In genomic region chr2:81287414-81287813, GRCm38 (mm10) we compare ENCODE assay signal across 27 mouse cellular contexts.
A peak's percentile ranks its signal among the peaks of the same experiment; 100 is the strongest.
DNase-seq lines count a peak whose midpoint lies in the region; ATAC-seq and TF ChIP-seq lines count a peak whose summit lies in the region.
"Had no signal": no experiment of that assay in that cellular context is flagged by ENCODE, and none has a peak within 500 bp of the region (broad histone marks: within the 10 kb centered on the region; RNA-seq: fewer than 3 reads in every experiment).

No protein-coding gene starts in this region.

- 62% methylated on average over 3 of the region's 3 CpGs for WGBS in hindbrain, embryonic 12.5 days
- WGBS in hindbrain, embryonic 10.5 days: 74% methylated on average over 3 of the region's 3 CpGs
- 17% methylated on average over 3 of the region's 3 CpGs for WGBS in neural tube, embryonic 14.5 days

- TF ChIP-seq CTCF in brain, embryonic 14.5 days (IDR thresholded peaks at IDR 0.05; ENCODE audit: borderline replicate concordance, extremely low read depth, insufficient read depth, insufficient read length): no peak

- H3K4me2 ChIP-seq in hindbrain, embryonic 12.5 days (replicated peaks): no peak overlapping the region
- no peak overlapping the region for H3K4me2 ChIP-seq in neural tube, embryonic 14.5 days (ENCODE audit: low read depth, low read length)
- H3K4me2 ChIP-seq: embryonic facial prominence, embryonic 13.5 days; forebrain, embryonic 12.5 days; forebrain, embryonic 15.5 days; heart, embryonic 12.5 days; heart, embryonic 15.5 days; hindbrain, embryonic 13.5 days had no signal

- no peaks in the 10 kb centered on the region for H3K4me1 ChIP-seq in hindbrain, embryonic 12.5 days
- no peaks in the 10 kb centered on the region for H3K4me1 ChIP-seq in hindbrain, embryonic 10.5 days (replicated peaks)
- no peaks in the 10 kb centered on the region for H3K4me1 ChIP-seq in neural tube, embryonic 14.5 days (ENCODE audit: control insufficient read depth, insufficient read depth, low read length)
- H3K4me1 ChIP-seq: embryonic facial prominence, embryonic 10.5 days; embryonic facial prominence, embryonic 13.5 days; forebrain, embryonic 12.5 days; forebrain, embryonic 15.5 days; heart, embryonic 12.5 days; heart, embryonic 15.5 days; hindbrain, embryonic 13.5 days had no signal

- H3K9me3 ChIP-seq in hindbrain, embryonic 12.5 days (replicated peaks): no peaks in the 10 kb centered on the region
- H3K9me3 ChIP-seq in hindbrain, embryonic 10.5 days: no peaks in the 10 kb centered on the region
- H3K9me3 ChIP-seq in neural tube, embryonic 14.5 days (ENCODE audit: control insufficient read depth, low read length): no peaks in the 10 kb centered on the region
- H3K9me3 ChIP-seq: embryonic facial prominence, embryonic 10.5 days; embryonic facial prominence, embryonic 13.5 days; forebrain, embryonic 12.5 days; forebrain, embryonic 15.5 days; heart, embryonic 12.5 days; hindbrain, embryonic 13.5 days had no signal

- no peak overlapping the region for H3K9ac ChIP-seq in hindbrain, embryonic 12.5 days
- no peak overlapping the region for H3K9ac ChIP-seq in neural tube, embryonic 14.5 days (replicated peaks; ENCODE audit: low read depth, low read length)
- H3K9ac ChIP-seq: embryonic facial prominence, embryonic 13.5 days; forebrain, embryonic 12.5 days; forebrain, embryonic 15.5 days; heart, embryonic 12.5 days; heart, embryonic 15.5 days; hindbrain, embryonic 13.5 days had no signal

- DNase-seq in hindbrain, embryonic 10.5 days (ENCODE audit: low spot score): no peak
- DNase-seq in brain, embryonic 14.5 days (ENCODE audit: low read depth): peak; percentile 5
- DNase-seq in mesoderm, embryonic 11.5 days (ENCODE audit: low read depth, low spot score): peak; percentile 9
- DNase-seq in cerebellum, adult 11 months: no peak
- DNase-seq in ovary, postnatal 14 days (ENCODE audit: low spot score): no peak
- DNase-seq: adrenal gland, adult 2 months; adrenal gland, postnatal 14 days; cerebellum, adult 18-20 months; cerebellum, adult 9-10 months; cerebellum, postnatal 14 days; gastrocnemius, postnatal 25 days; heart, adult 18-20 months; heart, postnatal 10 days; heart, postnatal 36 days had no signal

- TF ChIP-seq POLR2A in brain, embryonic 14.5 days (IDR thresholded peaks at IDR 0.05; ENCODE audit: borderline replicate concordance, extremely low read depth, insufficient read depth, insufficient read length, poor library complexity, severe bottlenecking): no peak

- H3K27ac ChIP-seq in hindbrain, embryonic 12.5 days: no peak overlapping the region
- no peak overlapping the region for H3K27ac ChIP-seq in hindbrain, embryonic 10.5 days
- H3K27ac ChIP-seq in neural tube, embryonic 14.5 days (ENCODE audit: low read depth, low read length): no peak overlapping the region
- H3K27ac ChIP-seq: embryonic facial prominence, embryonic 10.5 days; embryonic facial prominence, embryonic 13.5 days; forebrain, embryonic 12.5 days; forebrain, embryonic 15.5 days; heart, embryonic 15.5 days; hindbrain, embryonic 13.5 days had no signal

- no peak overlapping the region for H3K4me3 ChIP-seq in hindbrain, embryonic 12.5 days
- no peak overlapping the region for H3K4me3 ChIP-seq in hindbrain, embryonic 10.5 days
- no peak overlapping the region for H3K4me3 ChIP-seq in neural tube, embryonic 14.5 days (ENCODE audit: low read depth, low read length)
- H3K4me3 ChIP-seq: embryonic facial prominence, embryonic 10.5 days; embryonic facial prominence, embryonic 13.5 days; erythroblast, embryonic 14.5 days; forebrain, embryonic 12.5 days; forebrain, embryonic 15.5 days; heart, embryonic 12.5 days; heart, embryonic 15.5 days; hindbrain, embryonic 13.5 days had no signal

- ATAC-seq in hindbrain, embryonic 12.5 days (ENCODE audit: low FRiP score): peak; percentile 54
- ATAC-seq in neural tube, embryonic 14.5 days (ENCODE audit: low read depth): peak; percentile 88
- ATAC-seq: CD4-positive, CD25-positive, alpha-beta regulatory T cell, adult 4 months; forebrain, embryonic 15.5 days; hindbrain, embryonic 16.5 days; inflammation-experienced regulatory T-cells, adult 6 months had no signal

- H3K27me3 ChIP-seq in hindbrain, embryonic 12.5 days: no peaks in the 10 kb centered on the region
- no peaks in the 10 kb centered on the region for H3K27me3 ChIP-seq in hindbrain, embryonic 10.5 days (ENCODE audit: insufficient read depth, poor library complexity, severe bottlenecking)
- H3K27me3 ChIP-seq in neural tube, embryonic 14.5 days (ENCODE audit: control insufficient read depth, insufficient read depth, low read length): no peaks in the 10 kb centered on the region
- H3K27me3 ChIP-seq: embryonic facial prominence, embryonic 13.5 days; forebrain, embryonic 12.5 days; forebrain, embryonic 15.5 days; heart, embryonic 12.5 days; heart, embryonic 15.5 days; hindbrain, embryonic 13.5 days had no signal

- no peaks in the 10 kb centered on the region for H3K36me3 ChIP-seq in hindbrain, embryonic 12.5 days
- H3K36me3 ChIP-seq in hindbrain, embryonic 10.5 days: no peaks in the 10 kb centered on the region
- H3K36me3 ChIP-seq in neural tube, embryonic 14.5 days (ENCODE audit: control insufficient read depth, insufficient read depth, low read length): no peaks in the 10 kb centered on the region
- H3K36me3 ChIP-seq: embryonic facial prominence, embryonic 10.5 days; embryonic facial prominence, embryonic 13.5 days; forebrain, embryonic 12.5 days; forebrain, embryonic 15.5 days; heart, embryonic 12.5 days; heart, embryonic 15.5 days; hindbrain, embryonic 13.5 days had no signal

Comparison
In these comparisons a context has a peak if more than half of its experiments do, and no peak if none do; other contexts are left out.
1. DNase-seq: peak in brain, embryonic 14.5 days (single experiment) and mesoderm, embryonic 11.5 days (single experiment); none in hindbrain, embryonic 10.5 days (single experiment), cerebellum, adult 11 months (single experiment) and ovary, postnatal 14 days (single experiment).